Mouse (Mus musculus): Measurements from ENCODE around the gene Sirt2.
A peak's percentile ranks its signal among the peaks of the same experiment; 100 is the strongest.

DNA sequence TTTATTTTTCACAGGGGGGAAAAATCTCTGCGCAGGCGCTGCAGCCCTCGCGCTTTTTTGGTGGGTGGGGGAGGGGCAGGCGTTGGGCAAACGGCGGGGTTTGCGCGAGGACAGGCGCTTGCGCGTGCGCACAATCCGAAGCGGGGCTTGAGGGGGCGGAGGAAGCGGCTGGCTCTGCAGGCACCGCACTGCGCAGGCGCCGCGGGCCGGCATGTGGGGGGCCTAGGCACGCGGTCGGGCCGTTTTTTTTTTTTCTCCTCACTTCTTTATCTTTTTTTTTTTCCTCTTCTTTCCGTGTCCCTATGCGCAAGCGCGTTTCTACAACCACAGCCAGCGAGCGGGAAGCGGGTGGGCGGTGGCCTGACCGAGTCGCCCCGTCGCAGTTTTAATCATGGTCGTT lies 44.7 kb downstream of the Sirt2 start:
- no peak for TF ChIP-seq CTCF (IDR thresholded peaks at IDR 0.05; ENCODE audit: low read depth)
- peak; percentile 80 for TF ChIP-seq EP300 (IDR thresholded peaks at IDR 0.05; ENCODE audit: low read depth)

All from heart, postnatal 0 days (tissue).